Mouse (Mus musculus) CH12.LX (cell line): ENCODE measurements at regions not wholly inside any gene's neighbourhood (a gene's known extent, or its start where the extent isn't known, plus 50 kb on each side); places are given as distances from the start of the nearest gene placed in this dataset.

Experiments
- CTCF ChIP-seq, 2 experiments: IDR thresholded peaks in 1 of 2; conservative IDR thresholded peaks in 1 of 2; 2 replicates each; pipeline ENCODE4 v1.5.1; 2011 to 2012; ENCODE audit warnings: low read depth in 2 of 2, low read length in 2 of 2, improper control_type of control experiment in 1 of 2, inconsistent platforms in 1 of 2, mild to moderate bottlenecking in 1 of 2, moderate library complexity in 1 of 2
- ELF1 ChIP-seq: IDR thresholded peaks from 2 replicates; pipeline ENCODE4 v1.6.1; 2014; ENCODE audit warnings: low read depth, mild to moderate bottlenecking, inconsistent platforms, low read length, improper control_type of control experiment
- EP300 ChIP-seq: IDR thresholded peaks from 2 replicates; pipeline ENCODE4 v1.6.1; 2011; ENCODE audit warnings: low read length, improper control_type of control experiment
- IRF4 ChIP-seq: IDR thresholded peaks from 2 replicates; pipeline ENCODE4 v1.6.1; 2014; ENCODE audit warnings: low read depth, mild to moderate bottlenecking, inconsistent platforms, low read length, improper control_type of control experiment
- MAFK ChIP-seq: IDR thresholded peaks from 2 replicates; pipeline ENCODE4 v1.6.1; 2011; ENCODE audit warnings: low read length, improper control_type of control experiment; ENCODE audit not compliant: insufficient replicate concordance
- MAZ ChIP-seq: IDR thresholded peaks from 2 replicates; pipeline ENCODE4 v1.6.1; 2012; ENCODE audit warnings: low read depth, mild to moderate bottlenecking, inconsistent platforms, low read length, improper control_type of control experiment, moderate library complexity
- MYC ChIP-seq: IDR thresholded peaks from 2 replicates; pipeline ENCODE4 v1.6.1; 2011; ENCODE audit warnings: low read depth, mild to moderate bottlenecking, improper control_type of control experiment, low read length
- POLR2A ChIP-seq: IDR thresholded peaks from 2 replicates; pipeline ENCODE4 v1.6.1; 2011; ENCODE audit warnings: low read depth, mild to moderate bottlenecking, improper control_type of control experiment, low read length
- TCF12 ChIP-seq: IDR thresholded peaks from 2 replicates; pipeline ENCODE4 v1.6.1; 2014; ENCODE audit warnings: low read depth, mild to moderate bottlenecking, inconsistent platforms, low read length, improper control_type of control experiment
- USF1 ChIP-seq: IDR thresholded peaks from 2 replicates; pipeline ENCODE4 v1.6.1; 2014; ENCODE audit warnings: low read depth, mild to moderate bottlenecking, inconsistent platforms, low read length, improper control_type of control experiment
- USF2 ChIP-seq: conservative IDR thresholded peaks from 2 replicates; pipeline ENCODE4 v1.6.1; 2011; ENCODE audit warnings: low read depth, low read length, improper control_type of control experiment
- ZMIZ1 ChIP-seq: IDR thresholded peaks from 2 replicates; pipeline ENCODE4 v1.6.1; 2012; ENCODE audit warnings: low read depth, mild to moderate bottlenecking, inconsistent platforms, low read length, improper control_type of control experiment

DNA sequence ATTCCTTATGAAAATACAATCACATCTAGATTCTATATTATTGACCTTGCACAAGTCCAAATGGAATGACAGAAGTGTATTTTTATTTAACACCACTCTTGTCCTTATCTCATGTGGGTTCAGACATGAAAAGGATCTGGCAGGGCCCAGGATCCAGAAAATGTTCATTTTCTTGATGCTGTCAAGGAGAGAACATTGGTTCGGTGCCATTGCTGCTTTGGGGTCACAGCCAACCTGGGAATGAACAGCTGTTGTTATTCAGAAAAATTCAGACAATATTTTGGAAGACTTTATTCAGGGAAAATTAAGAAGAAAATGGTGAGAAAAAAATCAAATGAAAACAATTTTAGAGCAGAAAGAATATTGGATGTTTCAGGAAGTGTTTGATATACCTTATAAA lies 590.0 kb downstream of the Iqcm start:
- no peak for TF ChIP-seq CTCF (conservative IDR thresholded peaks at IDR 0.05 in 1 of 2, IDR thresholded peaks at IDR 0.05 in 1 of 2; ENCODE audit: low read depth in 2 of 2, low read length in 2 of 2)
- TF ChIP-seq TCF12 = no peak
- TF ChIP-seq MYC = no peak
- TF ChIP-seq USF1 = no peak
- no peak for TF ChIP-seq MAZ
- no peak for TF ChIP-seq EP300
- TF ChIP-seq POLR2A = no peak
- TF ChIP-seq ZMIZ1 = no peak
- no peak for TF ChIP-seq USF2
- no peak for TF ChIP-seq MAFK
- no peak for TF ChIP-seq IRF4
- no peak for TF ChIP-seq ELF1
